Mouse (Mus musculus): ENCODE results near the gene Zscan4f. TPM values are rescaled to one million over a fixed set of nuclear protein-coding genes. Genes with fewer than 3 reads are reported as not detected.
"Not testable (repeated sequence)": the region's sequence is repeated elsewhere in the genome, so short reads cannot be mapped to it uniquely, and the experiment has no call there.

Gene Zscan4f
- total RNA-seq (2021), result not detected
- long read RNA-seq, experiment 1, result 0 reads
- long read RNA-seq, experiment 2, result 0 reads

DNA sequence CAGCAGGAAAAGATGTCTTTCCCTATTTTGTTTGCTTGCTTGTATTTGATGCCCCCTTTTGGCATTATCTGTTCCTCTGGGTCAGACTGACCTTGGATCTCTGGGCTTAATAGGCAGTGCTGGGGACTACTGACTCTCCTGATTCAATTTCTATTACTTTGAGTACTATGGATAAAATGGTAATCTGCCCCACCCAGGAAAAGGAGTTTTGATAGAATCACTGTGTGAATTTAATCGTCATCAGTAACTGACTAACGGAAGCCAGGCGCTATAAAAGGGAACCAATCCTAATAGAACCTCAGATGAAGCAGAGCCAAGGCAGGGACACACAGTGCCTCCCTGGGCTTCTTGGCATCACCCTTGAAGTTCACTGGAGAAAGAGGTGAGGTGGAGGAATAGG is at the start of gene Zscan4f:
Gene Zscan4f (plus strand): TSS at position 301 of the 400 bp plus-strand sequence.
- DNase-seq; H3K27ac ChIP-seq; intact Hi-C loops (cut with DNase I): not testable (repeated sequence)

DNA sequence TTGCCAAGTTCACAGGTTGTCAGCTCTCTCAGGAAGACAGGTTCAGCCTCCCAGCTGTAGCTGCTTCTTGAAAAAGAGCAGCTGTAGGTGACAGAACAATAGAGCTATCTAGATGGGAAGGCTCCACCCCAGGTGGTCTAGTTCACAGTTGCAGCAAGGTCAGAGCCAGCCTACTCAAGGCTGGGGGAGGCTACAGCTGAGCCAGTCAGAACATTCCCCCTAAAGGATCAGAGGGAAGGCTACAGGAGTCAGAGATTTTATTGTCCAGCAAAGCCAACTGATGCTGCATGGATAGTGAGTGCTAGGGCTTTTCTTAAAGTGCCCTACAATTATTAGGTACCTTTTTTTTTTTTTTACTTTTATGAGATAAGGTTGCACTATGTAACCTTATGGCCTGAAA is 13.1 kb upstream of the Zscan4f start:
- H3K27ac ChIP-seq; intact Hi-C loops (cut with DNase I); DNase-seq; H3K4me3 ChIP-seq: not testable (repeated sequence)

More for the DNA sequence above, at the start of gene Zscan4f:
- not testable (repeated sequence) for H3K4me3 ChIP-seq

Small RNA genes lying within 50 kb of the gene (microRNA-seq; reads per million reads assigned to microRNA genes)
- gene Gm23087, result not detected

Other genes starting within 250 kb of the Zscan4f start
- gene Zscan4d, start 231.8 kb upstream of the Zscan4f start, total RNA-seq (2021), result not detected
- not detected for gene Zscan4e, start 87.2 kb upstream of the Zscan4f start, total RNA-seq (2021)
- gene Zscan4-ps2, start 116.4 kb downstream of the Zscan4f start, total RNA-seq (2021), result not detected
- gene Zscan4-ps3, start 211.4 kb downstream of the Zscan4f start, total RNA-seq (2021), result not detected